Mouse (Mus musculus): ENCODE measurements around the gene Tagap1.
"Not testable (repeated sequence)": the region's sequence is repeated elsewhere in the genome, so short reads cannot be mapped to it uniquely, and the experiment has no call there.

- not testable (repeated sequence) for TF ChIP-seq POLR2A (IDR thresholded peaks at IDR 0.05; ENCODE audit: insufficient read length, low read depth); MAX (IDR thresholded peaks at IDR 0.05; ENCODE audit: low read depth); USF1 (IDR thresholded peaks at IDR 0.05; ENCODE audit: low read depth); TCF12 (IDR thresholded peaks at IDR 0.05; ENCODE audit: insufficient read depth, poor library complexity, severe bottlenecking); MYOG (IDR thresholded peaks at IDR 0.05; ENCODE audit: control insufficient read depth in 1 of 3, insufficient read depth in 1 of 3, insufficient read length in 2 of 3, low read depth in 2 of 3); MYOD1 (IDR thresholded peaks at IDR 0.05; ENCODE audit: control insufficient read depth in 1 of 3, insufficient read length in 2 of 3, low read depth in 2 of 3); CEBPB (IDR thresholded peaks at IDR 0.05; ENCODE audit: insufficient read depth, poor library complexity, severe bottlenecking)
Observed at GRCm38 (mm10) chr17:6979380-6979779, 18.4 kb upstream of the Tagap1 start.
